Mouse (Mus musculus) spleen, adult 2 months (tissue): ENCODE results near the gene Ptprm.

Experiments
- CTCF ChIP-seq: fragments of 200-500 bp; IDR thresholded peaks from 2 replicates; pipeline ENCODE4 v1.5.1; 2011; ENCODE audit warnings: mild to moderate bottlenecking, inconsistent platforms; ENCODE audit not compliant: insufficient read depth, insufficient read length, insufficient replicate concordance; ENCODE audit errors: extremely low read depth
- POLR2A ChIP-seq: fragments of 200-500 bp; IDR thresholded peaks from 2 replicates; pipeline ENCODE4 v1.6.1; 2011; ENCODE audit warnings: low read depth, low read length, inconsistent platforms

GRCm38 (mm10) chr17:66960557-66960956, 393.7 kb downstream of the Ptprm start:
- TF ChIP-seq CTCF = no peak
- TF ChIP-seq POLR2A = no peak
